Mouse (Mus musculus) retina, postnatal 7 days (tissue): Measurements from ENCODE around the gene Defb25.

Source experiments
- DNase-seq: peaks from one replicate; pipeline ENCODE4 v3.0.0-alpha.2; 2012; ENCODE audit warnings: low read depth, low spot score

Defb25 gene

GRCm38 (mm10) chr2:152626774-152627591 is 4.1 kb upstream of the Defb25 start, which contains the start of gene Rem1:
Rem1 (plus strand) TSS chr2:152626951.
- DNase-seq, result no peak

GRCm38 (mm10) chr2:152625256-152625655 is 2.4 kb upstream of the Defb25 start:
- no peak for DNase-seq

DNA sequence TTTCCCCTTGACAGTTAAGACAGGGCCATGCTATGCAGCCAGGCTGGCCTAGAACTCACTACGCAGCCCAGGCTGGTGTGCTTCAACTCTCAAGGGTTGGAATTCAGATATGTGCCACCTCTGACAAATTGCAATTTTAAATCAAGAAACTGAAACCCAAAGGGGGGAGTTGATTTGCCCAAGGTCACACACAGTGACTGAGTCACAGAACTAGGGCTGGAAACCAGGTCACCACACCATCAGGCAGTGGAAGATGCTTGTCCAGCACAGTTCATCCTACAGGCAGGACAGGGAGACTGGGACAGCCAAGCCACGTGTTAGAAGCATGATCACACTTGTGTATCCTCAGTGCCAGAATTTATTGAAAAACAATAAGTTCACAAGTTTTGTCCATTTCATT is 1.7 kb upstream of the Defb25 start:
- DNase-seq, result no peak

DNA sequence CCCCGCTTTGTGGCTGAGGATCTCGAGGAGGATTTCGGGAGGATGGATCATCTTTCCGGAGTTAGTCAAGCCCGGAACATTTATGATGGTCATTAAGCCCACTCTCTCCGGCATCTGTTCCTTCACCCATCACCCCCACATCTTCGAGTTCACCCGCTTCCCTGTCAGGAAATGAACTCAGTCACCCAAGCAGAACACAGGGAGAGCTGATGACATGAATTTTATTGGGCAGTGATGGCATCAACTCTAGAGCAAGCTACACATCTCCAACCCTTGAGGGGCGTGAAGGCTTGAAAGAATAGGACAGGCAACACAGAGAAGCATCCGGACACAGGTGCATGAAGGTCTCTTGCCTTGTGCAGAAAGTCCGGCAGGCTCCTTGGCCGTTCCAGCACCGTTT is 702 bp downstream of the Defb25 start:
- DNase-seq, result no peak

GRCm38 (mm10) chr2:152620367-152621134 is 2.3 kb downstream of the Defb25 start:
- DNase-seq, result no peak

DNA sequence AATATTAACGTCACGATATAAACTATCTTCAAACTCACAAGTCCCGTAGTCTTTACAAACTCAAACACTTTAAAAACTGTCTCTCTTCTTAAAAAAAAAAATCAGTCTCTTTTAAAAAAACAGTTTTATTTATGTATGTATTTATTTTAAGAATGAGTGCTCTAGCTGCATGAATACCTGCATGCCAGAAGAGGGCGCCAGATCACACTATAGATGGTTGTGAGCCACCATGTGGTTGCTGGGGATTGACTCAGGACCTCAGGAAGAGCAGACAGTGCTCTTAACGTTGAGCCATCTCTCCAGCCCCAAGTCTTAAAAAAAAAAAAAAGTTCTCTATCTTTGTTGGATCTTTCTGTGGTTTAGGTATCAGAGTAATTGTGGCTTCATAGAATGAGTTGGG is 5.5 kb downstream of the Defb25 start:
- no peak for DNase-seq

- no peak for DNase-seq
Observed at GRCm38 (mm10) chr2:152616470-152616869, 6.4 kb downstream of the Defb25 start.

DNA sequence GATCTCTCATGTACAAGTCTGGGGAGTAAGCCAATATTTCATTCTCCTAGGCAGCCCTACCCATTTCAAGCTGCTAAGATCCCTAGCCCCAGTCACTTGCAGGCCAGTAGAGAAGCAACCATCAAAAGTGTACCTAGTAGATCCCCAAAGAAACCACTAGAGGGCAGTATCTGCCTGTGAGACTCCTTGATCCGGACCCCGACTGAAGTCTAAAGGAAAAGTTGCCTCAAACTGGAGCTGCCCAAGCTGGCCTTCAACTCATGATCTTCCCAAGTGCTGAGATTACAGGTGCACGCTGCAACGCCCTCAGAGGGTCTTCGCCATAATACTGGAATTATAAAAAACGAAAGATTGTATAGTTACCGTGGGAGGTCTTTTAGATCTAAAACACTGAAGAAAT is 7.3 kb downstream of the Defb25 start:
- peak; percentile 57 for DNase-seq

DNA sequence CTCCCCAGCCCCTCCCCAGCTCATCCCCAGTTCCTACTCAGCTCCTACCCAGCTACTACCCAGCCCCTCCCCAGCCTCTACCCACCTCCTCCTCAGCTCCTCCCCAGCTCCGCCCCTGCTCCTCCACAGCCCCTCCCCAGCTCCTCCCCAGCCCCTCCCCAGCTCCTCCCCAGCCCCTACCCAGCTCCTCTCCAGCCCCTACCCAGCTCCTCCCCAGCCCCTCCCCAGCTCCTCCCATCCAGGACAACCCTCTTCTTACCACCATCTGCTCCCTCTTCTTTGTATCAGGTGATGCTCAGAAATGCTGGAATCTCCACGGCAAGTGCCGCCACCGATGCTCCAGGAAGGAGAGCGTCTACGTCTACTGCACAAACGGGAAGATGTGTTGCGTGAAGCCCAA is 10.7 kb downstream of the Defb25 start:
- no peak for DNase-seq

GRCm38 (mm10) chr2:152608719-152609118 is 14.1 kb downstream of the Defb25 start:
- no peak for DNase-seq

DNA sequence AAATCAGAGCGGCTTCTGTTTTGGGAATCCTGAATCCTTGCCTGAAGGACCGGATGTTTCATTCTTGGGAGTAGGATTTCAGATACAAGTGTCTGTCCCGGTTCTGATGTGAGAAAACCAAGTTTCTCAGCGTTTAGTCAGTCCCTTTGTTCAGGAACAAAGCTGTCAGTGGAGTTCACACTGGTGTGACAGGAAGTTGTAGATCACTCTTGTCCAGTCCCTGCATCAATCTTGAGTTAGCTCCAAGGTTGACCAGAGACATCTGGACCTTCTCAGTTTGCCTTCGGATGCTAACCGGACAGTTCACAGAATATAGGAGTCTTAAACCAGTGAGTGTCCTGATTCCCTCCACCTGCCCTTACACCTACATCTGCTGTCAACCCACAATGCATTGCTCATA is 15.1 kb downstream of the Defb25 start:
- no peak for DNase-seq

- peak; percentile 13 for DNase-seq
Observed at GRCm38 (mm10) chr2:152604057-152604456, 18.8 kb downstream of the Defb25 start, which contains the start of gene Defb36. Defb36 (plus strand) TSS chr2:152604327.

GRCm38 (mm10) chr2:152601275-152601960 is 21.4 kb downstream of the Defb25 start:
- no peak for DNase-seq

DNA sequence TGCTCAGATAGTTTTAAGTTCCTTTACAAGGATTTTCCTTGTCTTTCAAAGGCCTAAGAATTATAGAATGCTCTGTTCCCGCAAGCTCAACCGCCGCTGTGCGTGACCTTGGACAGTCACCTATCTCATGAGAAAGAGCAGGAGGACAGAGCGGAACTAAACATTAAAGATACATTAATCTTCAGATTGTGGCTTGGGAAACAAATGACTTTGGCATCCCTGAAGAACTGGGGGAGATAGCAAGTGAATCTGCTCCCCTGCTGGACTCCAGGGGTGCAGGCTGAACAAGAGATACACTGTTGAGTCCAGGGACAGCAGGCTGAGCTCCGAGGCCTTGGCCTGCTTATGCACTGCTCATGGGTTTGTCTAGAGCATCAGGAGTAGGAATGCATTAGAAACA is 22.8 kb downstream of the Defb25 start:
- no peak for DNase-seq

DNA sequence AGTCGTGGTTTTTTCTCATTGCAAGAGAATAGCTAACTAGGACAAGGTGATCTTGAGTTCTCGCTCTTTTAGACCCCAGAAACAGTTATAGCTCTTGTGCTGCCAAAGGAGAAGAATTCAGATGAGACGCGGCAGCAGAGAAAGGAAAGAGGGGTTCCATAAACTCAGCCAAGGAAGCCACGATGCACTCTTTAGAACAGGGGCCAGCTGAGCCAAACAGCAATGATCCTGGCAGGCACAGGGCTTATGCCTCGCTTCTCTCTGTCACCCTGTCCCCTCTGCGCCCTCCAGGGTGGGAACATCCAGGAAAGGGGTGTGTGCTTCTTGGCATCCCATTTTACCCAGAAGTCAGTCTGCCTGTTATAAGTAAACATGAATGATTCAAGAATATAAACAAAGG is 23.6 kb downstream of the Defb25 start, which contains the start of gene Defb45:
Gene Defb45, minus strand, starts transcription at position 101 of the 400 bp plus-strand sequence.
- no peak for DNase-seq

DNA sequence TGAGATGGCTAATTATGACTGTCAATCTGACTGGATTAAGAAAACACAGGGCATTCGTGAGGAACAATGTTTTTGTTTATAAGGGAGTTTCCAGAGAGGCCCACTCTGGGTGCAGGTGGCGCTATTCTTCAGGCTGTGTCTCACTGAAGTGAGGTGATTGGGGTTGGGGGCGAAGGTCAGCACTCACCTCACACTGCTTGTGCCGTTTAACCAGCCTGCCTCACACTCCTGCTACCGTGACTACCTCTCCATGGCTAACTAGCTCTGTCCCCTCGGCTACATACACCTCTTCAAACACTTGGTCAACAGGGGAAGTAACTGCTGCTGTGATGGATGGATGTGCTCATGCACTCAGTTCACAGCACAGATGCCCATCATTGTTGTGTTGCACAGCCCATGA is 33.8 kb downstream of the Defb25 start:
- no peak for DNase-seq

- DNase-seq, result no peak
Observed at GRCm38 (mm10) chr2:152588450-152588849, 34.4 kb downstream of the Defb25 start.

DNA sequence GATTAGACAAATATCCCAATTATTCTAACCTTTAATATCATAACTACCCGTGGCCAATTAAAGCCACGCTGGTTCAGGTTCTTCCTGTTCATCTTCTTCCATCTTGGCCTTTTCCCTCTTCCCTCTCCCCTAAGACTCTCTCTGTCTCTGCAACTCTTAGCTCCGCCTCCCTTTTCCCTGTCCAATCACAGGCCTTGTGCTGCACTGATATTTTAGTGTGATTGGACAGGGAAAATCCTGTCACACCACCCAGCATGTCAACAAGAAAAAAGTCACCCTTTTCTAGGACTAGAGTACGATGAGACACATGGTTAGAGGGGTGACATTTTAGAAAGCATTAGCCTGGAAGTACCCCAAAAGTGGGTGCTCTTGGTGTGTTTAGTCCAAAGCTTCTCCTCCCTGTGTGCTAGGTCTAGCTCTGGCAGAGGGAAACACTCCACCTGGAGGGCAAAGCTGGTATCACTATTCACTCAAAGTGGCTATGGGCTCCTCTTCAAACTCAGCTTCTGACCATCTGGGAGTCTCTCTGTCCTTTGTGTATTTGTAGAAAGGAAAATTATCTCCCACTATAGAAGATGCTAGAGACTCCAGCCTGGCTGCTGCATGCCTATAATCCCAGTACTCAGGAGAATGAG is 35.8 kb downstream of the Defb25 start:
- DNase-seq, result no peak

DNA sequence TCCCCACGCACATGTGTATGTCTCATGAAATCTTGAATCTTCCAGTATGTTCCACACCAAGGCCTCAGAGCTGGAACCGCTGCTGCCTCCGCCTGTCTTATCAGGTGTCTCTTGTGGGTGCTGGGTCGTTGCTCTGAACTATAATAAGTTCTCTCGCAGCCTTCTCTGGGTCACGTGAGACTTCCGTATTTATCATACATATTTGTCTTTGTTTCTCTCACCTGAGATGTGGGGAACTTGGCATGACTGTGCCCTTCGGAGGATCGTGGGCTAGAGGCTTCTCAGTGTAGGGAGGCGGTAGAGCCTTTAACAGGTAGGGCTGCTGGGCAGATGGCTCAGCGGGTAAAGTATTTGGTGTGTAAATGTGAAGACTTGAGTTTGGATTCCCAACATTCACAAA is 42.2 kb downstream of the Defb25 start:
- no peak for DNase-seq

- DNase-seq, result no peak
Observed at GRCm38 (mm10) chr2:152580107-152580506, 42.7 kb downstream of the Defb25 start, which contains the start of gene Defb19. Defb19 (minus strand) TSS chr2:152580312.

- no peak for DNase-seq
Observed at GRCm38 (mm10) chr2:152573484-152573883, 49.4 kb downstream of the Defb25 start.
